Mouse (Mus musculus) layer of hippocampus, postnatal 36 days (tissue): ENCODE results near the gene Arfip2. TPM values are rescaled to one million over a fixed set of nuclear protein-coding genes. Genes with fewer than 3 reads are reported as not detected.
A peak's percentile ranks its signal among the peaks of the same experiment; 100 is the strongest.

Experiments
- DNase-seq, 2 experiments: peaks; one replicate each; pipeline ENCODE4 v3.0.0; 2022
- total RNA-seq, 2 experiments: library from RNA; stranded (reverse); gene quantifications; 2 replicates each; pipeline ENCODE4 v1.2.3; 2021

The Arfip2 gene
- total RNA-seq, 2 experiments from 2014 or later = 96.9 to 108 TPM

DNA sequence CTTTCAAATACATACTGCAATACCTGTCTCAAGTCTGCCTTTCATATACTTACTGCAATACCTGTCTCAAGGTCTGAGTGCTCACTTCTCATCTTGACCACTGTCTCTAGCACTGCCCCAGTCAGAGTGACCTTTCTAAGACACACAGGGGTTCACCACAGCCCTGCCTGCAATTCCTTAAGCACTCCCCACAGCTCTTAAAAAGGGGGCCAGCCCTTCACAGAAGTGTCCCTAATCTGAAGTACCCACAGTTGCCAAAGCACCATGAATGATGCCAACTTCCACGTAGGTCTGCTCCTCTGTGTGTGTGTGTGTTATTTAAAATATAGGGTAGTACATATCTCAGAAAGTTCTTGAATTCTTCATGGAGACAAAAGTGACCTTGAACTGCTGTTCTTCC, 28.4 kb downstream of the Arfip2 start:
- DNase-seq = no peak

DNA sequence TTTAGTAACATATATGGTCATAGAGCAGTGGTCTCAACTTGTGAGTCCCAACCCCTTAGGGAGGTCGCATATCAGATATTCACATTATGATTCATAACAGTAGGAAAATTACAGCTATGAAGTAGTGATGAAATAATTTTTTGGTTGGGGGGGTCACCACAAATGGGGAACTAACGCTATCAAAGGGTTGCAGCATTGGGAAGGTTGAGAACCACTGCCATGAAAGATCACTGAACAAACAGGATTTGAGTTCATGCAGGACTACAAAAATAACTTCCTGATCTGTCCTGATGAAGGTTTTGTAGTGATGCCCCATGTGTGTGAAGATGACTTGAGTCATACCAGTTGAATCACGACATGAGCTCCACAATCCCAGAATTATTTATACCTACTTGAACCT, 31.7 kb downstream of the Arfip2 start:
- no peak for DNase-seq

DNA sequence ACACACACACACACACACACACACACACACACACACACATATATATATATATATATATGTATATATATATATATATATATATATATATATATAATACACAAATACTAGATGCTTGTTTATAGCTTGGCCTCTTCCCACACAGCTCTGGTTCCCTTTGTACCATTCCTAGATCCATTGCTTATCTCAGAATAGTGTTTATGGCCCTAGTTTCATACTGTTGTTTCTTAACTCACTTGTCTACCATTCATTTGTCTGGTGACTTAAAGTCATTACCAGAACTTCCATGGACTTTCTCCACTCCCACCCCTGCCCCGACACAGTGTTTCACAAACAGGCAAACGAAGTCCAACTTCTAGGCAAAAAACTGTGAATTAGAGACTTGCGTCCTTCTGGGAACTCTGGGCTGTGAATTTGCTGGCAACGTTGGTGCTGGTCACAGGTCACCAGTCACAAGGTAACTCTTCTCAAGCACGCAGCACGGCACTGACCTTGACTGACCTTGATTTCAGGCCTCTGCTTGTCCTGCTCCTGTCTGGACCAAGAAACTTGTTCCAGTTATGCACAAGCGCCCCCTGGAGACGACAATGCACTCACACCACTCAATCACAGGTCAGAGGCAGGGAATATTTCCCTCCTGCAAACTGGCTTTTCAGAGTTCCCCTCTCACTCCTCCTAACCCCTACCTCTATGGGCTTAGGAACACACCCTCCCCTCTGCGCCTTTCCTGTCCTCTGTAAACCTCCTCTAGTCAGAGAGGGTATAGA, 37.2 kb downstream of the Arfip2 start:
- DNase-seq = peak; percentile 44 to 59

DNA sequence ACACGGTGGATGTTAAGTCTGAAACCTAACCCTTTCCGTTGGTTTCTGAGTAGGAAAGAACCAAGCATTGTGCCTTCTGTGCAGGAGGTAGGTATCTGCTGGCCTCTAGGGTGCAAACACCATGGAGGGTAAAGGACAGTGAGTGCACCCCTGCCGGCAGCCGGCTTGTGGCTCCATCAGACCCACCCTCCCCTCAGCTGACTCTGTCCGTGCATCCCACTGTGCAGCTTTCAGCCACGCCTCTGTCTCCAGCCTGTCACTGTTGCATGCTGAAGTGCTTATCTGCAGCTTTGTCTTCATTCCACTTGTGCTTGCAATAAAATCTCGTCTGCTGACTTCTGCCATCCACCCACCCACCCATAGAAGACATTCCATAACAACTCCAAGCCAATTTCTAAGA, 50.1 kb downstream of the Arfip2 start:
- DNase-seq = no peak

DNA sequence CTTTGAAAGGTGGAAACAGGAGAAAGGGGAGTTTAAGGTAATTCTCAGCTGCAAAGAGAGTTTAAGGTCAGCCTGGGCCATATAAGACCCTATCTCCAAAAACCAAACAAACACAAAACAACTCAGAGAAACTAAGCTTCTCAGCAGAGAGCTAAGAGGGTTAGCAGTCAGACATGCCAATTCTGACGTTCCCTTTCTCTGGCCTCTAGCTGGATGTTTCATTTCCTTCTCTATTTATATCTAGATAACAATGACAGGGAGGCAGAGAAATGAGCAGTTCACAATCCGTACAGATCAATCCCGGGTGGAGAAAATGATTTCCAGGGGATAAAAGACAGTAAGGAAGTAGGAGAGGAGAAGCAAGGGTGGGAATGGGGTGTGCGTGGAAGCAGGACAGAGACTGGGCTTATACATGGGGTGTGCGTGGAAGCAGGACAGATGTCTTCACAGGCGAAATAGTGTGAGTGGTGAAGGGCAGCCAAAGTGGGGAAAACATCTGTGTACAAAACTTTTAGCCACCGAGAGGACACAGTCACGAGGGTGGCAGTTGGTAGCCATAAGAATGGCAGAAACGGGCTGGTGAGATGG, 51.8 kb downstream of the Arfip2 start:
- no peak for DNase-seq

Other genes with a start within 250 kb of the Arfip2 start
- gene Fam160a2, start 240.4 kb downstream of the Arfip2 start, total RNA-seq = 10 to 100 TPM; 57.6 to 58.6 TPM
- gene Cnga4, start 235.8 kb downstream of the Arfip2 start, total RNA-seq = under 1 TPM; 0.43 to 0.90 TPM
- 1 to 10 TPM; 5.9 to 6.6 TPM for gene Cckbr, start 214.7 kb downstream of the Arfip2 start, total RNA-seq
- 10 to 100 TPM; 12.7 to 13.2 TPM for gene Cavin3, start 158.1 kb downstream of the Arfip2 start, total RNA-seq
- gene Smpd1, start 86.1 kb downstream of the Arfip2 start, total RNA-seq = 10 to 100 TPM; 78.8 to 87.0 TPM
- 100 to 1,000 TPM; 352 to 385 TPM for gene Apbb1, start 58.8 kb downstream of the Arfip2 start, total RNA-seq
- under 1 TPM in 1 of 2 experiments, not detected in 1; 0.22 TPM for gene Hpx, start 40.3 kb downstream of the Arfip2 start, total RNA-seq
- gene Trim3, start 6.8 kb downstream of the Arfip2 start, total RNA-seq = 100 to 1,000 TPM; 129 to 139 TPM
- gene Timm10b, start 360 bp downstream of the Arfip2 start, total RNA-seq = 10 to 100 TPM; 67.3 to 67.7 TPM
- 10 to 100 TPM; 14.7 TPM for gene Gm45799, start 136 bp upstream of the Arfip2 start, total RNA-seq
- 1 to 10 TPM; 5.5 to 6.5 TPM for gene Dnhd1, start 10.4 kb upstream of the Arfip2 start, total RNA-seq
- 10 to 100 TPM; 76.6 to 81.7 TPM for gene Ilk, start 96.2 kb upstream of the Arfip2 start, total RNA-seq
- gene Rrp8, start 97.0 kb upstream of the Arfip2 start, total RNA-seq = 10 to 100 TPM; 10.7 to 15.8 TPM
- 100 to 1,000 TPM; 119 to 122 TPM for gene Taf10, start 103.9 kb upstream of the Arfip2 start, total RNA-seq
- 10 to 100 TPM; 59.7 to 67.7 TPM for gene Tpp1, start 111.8 kb upstream of the Arfip2 start, total RNA-seq
- gene Dchs1, start 147.2 kb upstream of the Arfip2 start, total RNA-seq = 10 to 100 TPM; 13.9 to 15.6 TPM
- gene Mrpl17, start 170.7 kb upstream of the Arfip2 start, total RNA-seq = 100 to 1,000 TPM; 107 to 108 TPM